Mouse (Mus musculus) gastrocnemius, postnatal 25 days (tissue): ENCODE measurements around the gene Tbc1d16. TPM values are rescaled to one million over a fixed set of nuclear protein-coding genes. Genes with fewer than 3 reads are reported as not detected.
"Not testable (repeated sequence)": the region's sequence is repeated elsewhere in the genome, so short reads cannot be mapped to it uniquely, and the experiment has no call there.

Source experiments
- DNase-seq: peaks from one replicate; pipeline ENCODE4 v3.0.0; 2022
- microRNA-seq, 2 experiments: library from miRNA; unstranded; fragments of <30 nt; microRNA quantifications; one replicate each; pipeline ENCODE4 v1.2.0; 2021; ENCODE audit warnings: borderline replicate concordance in 2 of 2
- total RNA-seq, 2 experiments: library from RNA; stranded (reverse); gene quantifications; 1 replicate in 1 of 2; 2 replicates in 1 of 2; pipeline ENCODE4 v1.2.3; 2021

Gene Tbc1d16
- total RNA-seq, 2 experiments from 2014 or later, result 16.1 to 20.9 TPM

GRCm38 (mm10) chr11:119116992-119117391 is 111.3 kb downstream of the Tbc1d16 start:
- DNase-seq, result no peak

DNA sequence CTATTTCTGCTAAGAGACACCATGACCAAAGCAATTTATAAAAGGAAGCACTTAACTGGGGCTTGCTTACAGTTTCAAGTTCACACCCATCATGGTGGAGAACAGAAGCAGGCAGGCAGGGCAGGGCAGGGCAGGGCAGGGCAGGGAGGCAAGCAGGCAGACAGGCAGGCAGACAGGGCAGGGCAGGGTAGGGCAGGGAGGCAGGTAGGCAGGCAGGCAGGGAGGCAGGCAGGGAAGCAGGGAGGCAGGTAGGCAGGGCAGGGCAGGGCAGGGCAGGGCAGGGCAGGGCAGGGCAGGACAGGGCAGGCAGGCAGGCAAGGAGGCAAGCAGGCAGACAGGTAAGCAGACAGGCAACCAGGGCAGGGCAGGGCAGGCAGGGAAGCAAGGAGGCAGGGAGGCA is 115.6 kb downstream of the Tbc1d16 start:
- DNase-seq, result no peak

DNA sequence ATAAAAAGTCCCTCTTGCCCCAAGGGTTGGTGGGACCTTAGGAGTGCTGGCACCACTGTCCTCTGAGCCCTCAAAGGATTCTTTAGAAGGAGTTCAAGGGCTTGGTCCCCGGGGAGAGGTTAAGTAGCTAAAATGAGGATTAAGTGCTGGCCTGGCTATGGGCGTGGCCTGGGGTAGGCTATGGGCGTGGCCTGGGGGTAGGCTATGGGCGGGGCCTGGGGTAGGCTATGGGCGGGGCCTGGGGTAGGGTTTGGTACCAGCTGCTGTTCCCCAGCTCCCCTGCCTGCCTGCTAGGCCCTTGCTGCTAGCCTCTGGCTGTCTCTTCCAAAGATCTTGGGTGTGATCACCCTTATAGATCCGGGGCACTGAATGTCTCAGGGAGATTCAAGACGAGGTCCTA is 117.0 kb downstream of the Tbc1d16 start:
- DNase-seq, result no peak

DNA sequence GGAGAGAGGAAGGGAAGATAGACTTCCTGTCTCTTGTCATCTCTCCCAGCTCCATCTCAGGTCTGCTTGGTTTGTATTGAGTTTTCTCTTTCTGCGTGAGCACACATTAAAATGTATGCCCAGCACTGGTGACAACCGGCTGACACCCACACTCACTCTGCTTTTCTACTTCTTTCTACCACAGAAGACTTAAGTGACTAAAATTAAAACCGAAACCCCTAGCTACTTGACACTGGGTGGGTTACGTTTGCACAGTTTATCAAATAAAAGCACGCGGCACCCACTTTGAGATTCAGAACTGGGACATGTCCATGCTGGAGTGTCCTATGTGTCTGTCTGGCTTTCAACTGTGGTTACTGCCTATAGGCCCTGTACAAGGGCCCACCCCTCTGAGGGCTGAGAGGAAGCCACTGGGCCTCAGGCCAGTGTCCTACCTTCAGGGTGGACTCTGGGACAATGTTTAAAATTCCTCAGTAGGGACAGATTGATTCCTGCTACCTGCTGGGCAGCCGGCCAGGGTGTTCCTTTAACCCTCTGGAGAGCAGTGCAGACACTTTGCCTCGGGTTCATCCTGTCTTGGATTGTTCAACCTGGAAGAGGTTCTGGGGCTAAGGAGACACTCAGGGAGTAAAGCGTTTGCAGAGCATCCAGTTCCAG is 118.8 kb downstream of the Tbc1d16 start:
- no peak for DNase-seq

DNA sequence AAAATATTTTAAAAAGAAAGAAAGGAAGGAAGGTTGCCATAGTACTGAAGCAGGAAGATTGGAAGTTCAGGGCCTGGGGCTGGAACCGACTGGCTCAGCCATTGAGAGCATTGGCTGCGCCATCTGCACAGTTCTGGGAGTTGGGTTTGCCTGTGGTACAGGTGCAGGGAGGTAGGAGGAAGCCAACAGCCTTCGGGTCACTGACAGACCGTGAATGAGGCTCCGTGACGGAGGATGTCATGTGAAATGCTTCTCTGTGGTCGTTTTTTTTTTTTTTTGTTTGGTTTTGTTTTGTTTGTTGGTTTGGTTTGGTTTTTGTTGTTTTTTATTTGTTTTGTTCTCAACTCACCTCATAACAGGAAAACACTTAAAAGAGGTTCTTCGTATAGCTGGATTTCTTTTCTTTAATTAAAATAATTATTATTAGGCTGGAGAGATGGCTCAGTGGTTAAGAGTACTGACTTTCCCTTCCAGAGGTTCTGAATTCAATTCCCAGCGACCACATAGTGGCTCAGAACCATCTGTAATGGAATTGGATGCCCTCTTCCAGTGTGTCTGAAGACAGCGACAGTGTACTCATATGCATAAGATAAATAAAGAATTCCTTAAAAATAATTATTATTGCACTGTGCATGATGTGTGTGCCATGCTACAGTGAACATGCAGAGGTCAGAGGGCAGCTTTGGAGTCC is 119.6 kb downstream of the Tbc1d16 start:
- DNase-seq, result no peak

GRCm38 (mm10) chr11:119106289-119106688 is 122.0 kb downstream of the Tbc1d16 start:
- no peak for DNase-seq

- no peak for DNase-seq
These were observed 122.6 kb downstream of the Tbc1d16 start for GRCm38 (mm10) chr11:119105748-119106147.

DNA sequence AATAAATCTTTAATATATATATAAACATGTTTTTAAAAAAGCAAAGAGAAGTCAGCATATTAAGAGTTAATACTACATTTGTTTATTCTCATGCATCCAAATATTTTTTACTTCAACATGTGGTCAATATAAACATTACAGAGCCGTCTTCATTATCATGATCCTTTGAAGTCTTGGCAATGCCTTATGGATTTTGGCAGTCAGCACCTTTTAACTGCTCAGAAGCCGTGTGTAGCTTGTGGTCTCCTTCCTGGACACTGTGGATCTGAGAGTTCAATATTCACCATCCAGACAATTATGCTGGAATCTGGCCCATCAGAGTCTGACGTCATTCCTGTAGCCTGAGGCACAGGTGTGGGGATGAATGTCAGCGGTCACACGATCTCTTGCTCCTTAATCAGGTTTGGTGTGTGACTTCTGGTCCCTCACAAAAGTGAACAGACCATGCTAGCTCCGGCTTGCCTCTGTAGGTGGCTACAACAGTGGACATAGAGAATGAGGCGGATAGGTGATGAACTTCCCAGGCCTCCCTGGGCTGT is 123.2 kb downstream of the Tbc1d16 start:
- no peak for DNase-seq

- DNase-seq, result no peak
These were observed 124.3 kb downstream of the Tbc1d16 start for GRCm38 (mm10) chr11:119103991-119104390.

DNA sequence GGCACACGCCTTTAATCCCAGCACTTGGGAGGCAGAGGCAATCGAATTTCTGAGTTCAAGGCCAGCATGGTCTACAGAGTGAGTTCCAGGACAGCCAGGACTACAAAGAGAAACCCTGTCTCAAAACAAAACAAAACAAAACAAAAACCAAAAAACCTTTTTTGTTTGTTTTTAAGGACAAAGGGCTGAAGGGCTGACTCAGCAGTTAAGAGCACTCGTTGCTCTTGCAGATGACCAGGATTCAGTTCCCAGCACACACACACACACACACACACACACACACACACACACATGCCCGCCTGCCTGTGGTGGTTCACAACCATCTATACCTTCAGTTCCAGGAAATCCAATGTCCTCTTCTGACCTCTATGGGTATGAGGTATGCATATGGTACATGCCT is 127.9 kb downstream of the Tbc1d16 start:
- not testable (repeated sequence) for DNase-seq

GRCm38 (mm10) chr11:119098202-119098601 is 130.1 kb downstream of the Tbc1d16 start:
- DNase-seq, result no peak

- DNase-seq, result no peak
These were observed 132.9 kb downstream of the Tbc1d16 start for GRCm38 (mm10) chr11:119095441-119095840.

DNA sequence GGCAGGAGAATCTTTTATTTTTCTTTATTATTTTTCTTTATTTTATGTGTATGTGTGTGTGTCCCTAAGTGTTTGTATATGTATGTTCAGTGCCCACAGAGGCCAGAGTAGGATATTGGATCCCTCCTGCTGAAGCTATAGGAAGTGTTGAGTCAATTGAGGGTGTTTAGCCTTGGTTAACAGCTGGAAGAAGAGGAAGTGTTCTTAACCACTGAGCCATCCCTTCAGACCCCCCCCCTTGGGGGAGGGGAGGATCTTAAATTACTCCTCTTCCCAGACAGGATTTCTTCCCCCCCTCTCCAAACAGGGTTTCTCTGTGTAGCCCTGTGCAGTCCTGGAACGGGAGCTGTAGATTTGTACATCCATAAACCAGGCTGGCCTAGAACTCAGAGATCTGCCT is 135.0 kb downstream of the Tbc1d16 start:
- no peak for DNase-seq

Small RNA genes within 50 kb of the gene (microRNA-seq; reads per million reads assigned to microRNA genes)
- 0.26 to 0.74 reads per million in 2 experiments for gene Mir6934

Other genes starting within 250 kb of the Tbc1d16 start
- gene Enpp7, start 240.3 kb downstream of the Tbc1d16 start, total RNA-seq, result not detected
- 1 to 10 TPM in 1 of 2 experiments, under 1 TPM in 1; 0.69 to 1.4 TPM for gene Cbx2, start 205.5 kb downstream of the Tbc1d16 start, total RNA-seq
- gene Cbx8, start 187.5 kb downstream of the Tbc1d16 start, total RNA-seq, result 1 to 10 TPM; 1.4 to 1.8 TPM
- 1 to 10 TPM; 2.4 to 3.5 TPM for gene Cbx4, start 142.3 kb downstream of the Tbc1d16 start, total RNA-seq
- gene Ccdc40, start 73 bp upstream of the Tbc1d16 start, total RNA-seq, result under 1 TPM in 1 of 2 experiments, not detected in 1; 0.41 TPM
- 100 to 1,000 TPM; 110 to 138 TPM for gene Gaa, start 39.4 kb upstream of the Tbc1d16 start, total RNA-seq
- 10 to 100 TPM; 29.9 to 36.9 TPM for gene Eif4a3, start 71.6 kb upstream of the Tbc1d16 start, total RNA-seq
- gene Card14, start 79.3 kb upstream of the Tbc1d16 start, total RNA-seq, result under 1 TPM; 0.43 to 0.51 TPM
- 1 to 10 TPM; 3.1 to 3.3 TPM for gene Sgsh, start 127.0 kb upstream of the Tbc1d16 start, total RNA-seq
- gene Slc26a11, start 127.1 kb upstream of the Tbc1d16 start, total RNA-seq, result 1 to 10 TPM; 2.4 to 3.5 TPM
- gene Rnf213, start 164.6 kb upstream of the Tbc1d16 start, total RNA-seq, result 1 to 10 TPM; 5.2 to 5.7 TPM